Comparison of ENCODE assay signal across 12 mouse cellular contexts in genomic region chr13:94328063-94328462, GRCm38 (mm10). TPM values are rescaled to one million over a fixed set of nuclear protein-coding genes. Genes with fewer than 3 reads are reported as not detected.
A peak's percentile ranks its signal among the peaks of the same experiment; 100 is the strongest.
DNase-seq lines count a peak whose midpoint lies in the region; ATAC-seq and TF ChIP-seq lines count a peak whose summit lies in the region.
"Had no signal": no experiment of that assay in that cellular context is flagged by ENCODE, and none has a peak within 500 bp of the region (broad histone marks: within the 10 kb centered on the region; RNA-seq: fewer than 3 reads in every experiment).

No protein-coding gene starts in this region.

- H3K27me3 ChIP-seq in liver, embryonic 11.5 days (replicated peaks; ENCODE audit: control insufficient read depth, insufficient read depth, low read length), result no peaks in the 10 kb centered on the region
- no peaks in the 10 kb centered on the region for H3K27me3 ChIP-seq in intestine, postnatal 0 days (replicated peaks; ENCODE audit: control insufficient read depth, insufficient read depth, low read length)
- H3K27me3 ChIP-seq: heart, embryonic 13.5 days; neural tube, embryonic 12.5 days had no signal

- no peak overlapping the region for H3K9ac ChIP-seq in liver, embryonic 11.5 days (ENCODE audit: low read depth, low read length)
- no peak overlapping the region for H3K9ac ChIP-seq in intestine, postnatal 0 days (ENCODE audit: low read depth, low read length)
- H3K9ac ChIP-seq: heart, embryonic 13.5 days; neural tube, embryonic 12.5 days had no signal

- no peak for DNase-seq in liver, embryonic 11.5 days (ENCODE audit: low spot score)
- DNase-seq in liver, result no peak
- DNase-seq in adrenal gland, postnatal 25 days, result peak; percentile 50
- DNase-seq in skeletal muscle tissue, adult 2 months (ENCODE audit: low read depth, low spot score), result peak; percentile 4
- no peak for DNase-seq in Muller cell, postnatal 12 days (ENCODE audit: inconsistent ontology term)
- no peak for DNase-seq in heart, adult 8-10 months (ENCODE audit: low spot score)
- DNase-seq: cerebellum, adult 9-10 months had no signal

- WGBS in liver, embryonic 11.5 days, result 39% methylated on average over 3 of the region's 3 CpGs
- WGBS in intestine, postnatal 0 days, result 23% methylated on average over 3 of the region's 3 CpGs

- no peak overlapping the region for H3K27ac ChIP-seq in liver, embryonic 11.5 days (ENCODE audit: low read depth, low read length)
- H3K27ac ChIP-seq in intestine, postnatal 0 days (ENCODE audit: low read depth, low read length), result peak overlapping the region; percentile 57; the same call in 1 of the 2 replicates
- H3K27ac ChIP-seq: heart, embryonic 13.5 days; neural tube, embryonic 12.5 days had no signal

- ATAC-seq in liver, embryonic 11.5 days (replicated peaks; ENCODE audit: low FRiP score), result 0 out of 2 replicates have a peak, but pooled peaks have one; percentile 23
- peak; percentile 93 for ATAC-seq in intestine, postnatal 0 days
- no peak for ATAC-seq in cerebellum, adult (ENCODE audit: insufficient number of reproducible peaks, low FRiP score, low TSS enrichment)

- no peaks in the 10 kb centered on the region for H3K36me3 ChIP-seq in liver, embryonic 11.5 days (ENCODE audit: control insufficient read depth, insufficient read depth, low read length)
- H3K36me3 ChIP-seq in intestine, postnatal 0 days (ENCODE audit: control insufficient read depth, insufficient read depth), result no peaks in the 10 kb centered on the region
- H3K36me3 ChIP-seq: G1E; heart, embryonic 13.5 days; neural tube, embryonic 12.5 days had no signal

- TF ChIP-seq CTCF in intestine, postnatal 0 days (IDR thresholded peaks at IDR 0.05; ENCODE audit: low read depth), result no peak

- no peak overlapping the region for H3K4me2 ChIP-seq in liver, embryonic 11.5 days
- no peak overlapping the region for H3K4me2 ChIP-seq in intestine, postnatal 0 days (replicated peaks; ENCODE audit: low read depth)
- H3K4me2 ChIP-seq: heart, embryonic 13.5 days; neural tube, embryonic 12.5 days had no signal

- no peaks in the 10 kb centered on the region for H3K9me3 ChIP-seq in liver, embryonic 11.5 days (ENCODE audit: control insufficient read depth, low read length)
- no peaks in the 10 kb centered on the region for H3K9me3 ChIP-seq in intestine, postnatal 0 days (ENCODE audit: control insufficient read depth)

- no peak overlapping the region for H3K4me3 ChIP-seq in liver, embryonic 11.5 days (ENCODE audit: low read depth, low read length)
- H3K4me3 ChIP-seq in intestine, postnatal 0 days (ENCODE audit: low read depth, low read length), result no peak overlapping the region
- H3K4me3 ChIP-seq: heart, embryonic 13.5 days; neural tube, embryonic 12.5 days had no signal

- H3K4me1 ChIP-seq in liver, embryonic 11.5 days (replicated peaks; ENCODE audit: control insufficient read depth, insufficient read depth, low read length), result 0 out of 2 replicates have a peak, but pooled peaks cover 2% of the 10 kb centered on the region
- H3K4me1 ChIP-seq in intestine, postnatal 0 days (replicated peaks; ENCODE audit: control insufficient read depth, insufficient read depth, low read length), result no peaks in the 10 kb centered on the region
- H3K4me1 ChIP-seq: neural tube, embryonic 12.5 days had no signal

RNA-seq across cellular contexts. Expression of gene Ap3b1, which starts 30.7 kb away (rescaled TPM):
- 41.3 and 41.4 TPM in 2 replicates for polyA plus RNA-seq in liver, embryonic 11.5 days (2014; fragmentation: Nextera tagmentation; extraction: Ambion mirVana)
- total RNA-seq in adrenal gland, postnatal 25 days (2021), result 45.0 and 54.1 TPM in 2 replicates
- 30.9 and 32.8 TPM in 2 replicates for polyA plus RNA-seq in intestine, postnatal 0 days (2015; fragmentation: Nextera tagmentation; extraction: Ambion mirVana)
- 10 to 100 TPM; 24.8 to 30.2 (median 27.5) TPM for total RNA-seq in heart, adult 8-10 months (2022)

RNA-seq across cellular contexts. Expression of gene Scamp1, which starts 42.4 kb away (rescaled TPM):
- 16.7 and 20.2 TPM in 2 replicates for polyA plus RNA-seq in liver, embryonic 11.5 days (2014; fragmentation: Nextera tagmentation; extraction: Ambion mirVana)
- total RNA-seq in adrenal gland, postnatal 25 days (2021), result 47.7 and 58.7 TPM in 2 replicates
- 11.8 and 14.0 TPM in 2 replicates for polyA plus RNA-seq in intestine, postnatal 0 days (2015; fragmentation: Nextera tagmentation; extraction: Ambion mirVana)
- total RNA-seq in heart, adult 8-10 months (2022), result 10 to 100 TPM; 31.4 to 43.0 (median 34.5) TPM
- polyA plus RNA-seq: G1E had no signal

Comparison
In these comparisons a context has a peak if more than half of its experiments do, and no peak if none do; other contexts are left out.
1. DNase-seq: peak in adrenal gland, postnatal 25 days (single experiment) and skeletal muscle tissue, adult 2 months (single experiment); none in liver, embryonic 11.5 days (single experiment), liver (single experiment), Muller cell, postnatal 12 days (single experiment) and heart, adult 8-10 months (single experiment).